Mouse (Mus musculus): ENCODE data around the gene Me1.
"Not testable (repeated sequence)": the region's sequence is repeated elsewhere in the genome, so short reads cannot be mapped to it uniquely, and the experiment has no call there.

The Me1 gene

GRCm38 (mm10) chr9:86651254-86651653 lies 44.5 kb downstream of the Me1 start:
- no peak for DNase-seq

GRCm38 (mm10) chr9:86650822-86651221 lies 44.9 kb downstream of the Me1 start:
- DNase-seq, result no peak

GRCm38 (mm10) chr9:86647931-86648550 lies 47.7 kb downstream of the Me1 start:
- no peak for DNase-seq

DNA sequence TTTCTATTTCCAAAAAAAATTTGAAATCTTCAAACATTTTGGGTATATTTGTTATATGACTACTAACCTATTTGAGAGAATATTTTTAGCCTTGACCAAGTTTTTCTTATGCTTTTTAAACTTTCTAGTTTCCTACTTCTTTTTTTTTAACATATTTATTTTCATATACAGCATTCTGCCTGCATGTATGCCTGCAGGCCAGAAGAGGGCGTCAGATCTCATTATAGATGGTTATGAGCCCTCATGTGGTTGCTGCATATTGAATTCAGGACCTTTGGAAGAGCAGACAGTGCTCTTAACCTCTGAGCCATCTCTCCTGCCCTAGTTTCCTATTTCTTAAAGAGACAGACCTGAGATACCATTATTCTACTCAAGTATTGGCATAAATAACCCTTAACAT lies 48.9 kb downstream of the Me1 start:
- DNase-seq, result no peak

GRCm38 (mm10) chr9:86643497-86643896 lies 52.3 kb downstream of the Me1 start:
- no peak for DNase-seq

- no peak for DNase-seq
Measured at GRCm38 (mm10) chr9:86638771-86639170, 57.0 kb downstream of the Me1 start.

DNA sequence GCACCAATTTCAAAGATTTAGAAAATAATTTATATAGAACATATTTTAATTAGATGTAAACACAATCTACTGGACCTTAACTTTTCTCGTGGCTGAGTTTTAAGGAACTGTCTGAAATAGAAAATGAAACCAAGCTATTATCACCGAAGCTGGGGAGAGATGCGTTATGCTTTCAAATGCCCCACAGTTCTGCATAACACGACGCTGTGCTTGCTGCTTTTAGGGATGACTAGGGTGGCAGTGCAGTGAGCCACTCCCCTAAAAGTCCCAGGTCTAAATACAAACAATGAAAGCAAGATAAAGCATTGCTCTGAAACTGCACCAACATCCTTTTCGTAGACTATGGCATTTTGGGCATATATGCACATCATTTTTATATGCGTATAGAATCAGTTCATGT lies 64.6 kb downstream of the Me1 start:
- DNase-seq, result no peak

DNA sequence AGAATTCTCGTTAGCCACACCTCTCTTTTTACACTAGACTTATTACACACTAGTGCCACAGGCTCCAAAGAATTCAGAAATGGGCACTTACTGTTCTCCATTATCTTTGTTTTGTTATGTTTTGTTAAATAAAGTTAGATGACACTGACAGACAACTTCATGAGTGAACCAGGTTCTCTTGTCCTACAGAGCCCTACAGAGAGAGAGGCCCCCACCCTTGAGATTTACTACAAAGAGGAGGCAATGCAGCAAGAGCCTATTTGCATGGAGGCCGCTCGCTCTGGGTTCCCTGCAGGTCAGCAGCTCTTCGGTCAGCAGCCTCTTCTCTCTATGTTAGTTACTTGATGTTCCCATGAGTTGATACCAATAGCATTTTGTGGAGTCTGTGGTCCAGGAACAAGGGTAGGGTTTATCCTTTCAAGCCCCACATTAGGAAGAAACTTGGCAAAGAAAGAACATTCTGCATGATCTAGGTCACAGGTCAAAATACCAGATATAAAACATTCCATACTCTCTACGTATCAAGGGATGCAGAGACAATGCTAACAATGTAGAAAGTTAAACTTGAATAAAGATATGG lies 65.3 kb downstream of the Me1 start:
- DNase-seq, result no peak

GRCm38 (mm10) chr9:86629379-86629778 lies 66.4 kb downstream of the Me1 start:
- no peak for DNase-seq

DNA sequence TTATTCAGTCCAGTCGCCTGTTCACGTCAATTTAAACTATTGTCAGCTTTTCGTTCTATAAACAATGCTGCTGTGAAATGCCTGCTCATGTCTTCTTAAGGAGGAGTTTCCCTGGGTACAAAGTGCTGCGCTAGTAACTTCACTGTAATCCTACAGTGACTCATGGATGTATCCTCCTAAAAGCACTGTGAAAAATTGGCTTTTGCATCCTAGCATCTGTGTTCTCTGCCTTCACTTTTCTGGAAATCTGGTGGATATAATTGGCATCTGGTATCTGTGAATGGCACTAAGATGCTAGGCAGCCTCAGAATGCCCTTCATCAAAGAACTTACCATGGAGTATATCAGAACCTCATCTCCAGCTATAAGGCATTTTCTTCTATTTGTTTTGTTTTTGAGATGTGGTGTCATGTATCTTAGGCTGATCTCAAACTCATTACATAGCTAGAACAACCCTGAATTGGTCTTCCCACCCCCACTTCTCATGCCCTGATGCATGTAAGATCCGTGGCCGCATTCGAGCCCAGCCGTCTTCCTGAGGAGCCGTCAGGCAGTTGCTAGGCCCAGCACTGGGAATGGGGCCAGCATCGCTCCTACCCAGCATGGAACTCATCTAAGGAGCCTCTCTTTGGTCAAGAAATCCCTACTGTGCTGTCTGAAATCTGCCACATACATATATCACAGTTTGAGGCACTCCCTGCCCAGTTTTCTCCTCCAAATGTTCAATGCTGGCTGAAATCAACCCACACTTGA lies 67.8 kb downstream of the Me1 start:
- no peak for DNase-seq

- no peak for DNase-seq
Measured at GRCm38 (mm10) chr9:86626906-86627305, 68.8 kb downstream of the Me1 start.

GRCm38 (mm10) chr9:86624781-86625180 lies 71.0 kb downstream of the Me1 start:
- no peak for DNase-seq

DNA sequence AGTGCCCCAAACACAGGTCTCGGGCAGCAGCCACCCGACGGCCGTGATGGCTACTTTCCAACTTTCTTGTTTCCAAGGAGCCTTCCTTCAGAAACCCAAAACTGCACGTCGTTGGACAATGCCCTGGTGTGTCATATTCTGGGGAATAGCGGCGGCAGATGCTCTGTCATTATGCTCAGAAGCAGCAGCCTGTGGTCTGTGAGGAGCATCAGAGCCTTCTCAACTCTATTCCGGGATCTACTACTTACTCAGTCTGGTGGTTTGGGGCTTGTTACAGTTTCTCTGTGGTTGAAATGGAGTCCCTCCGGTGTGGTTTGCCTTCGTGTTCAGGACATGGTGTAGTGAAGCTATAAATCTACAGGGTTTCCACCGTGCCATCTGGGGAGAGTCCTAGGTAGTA lies 71.7 kb downstream of the Me1 start:
- no peak for DNase-seq

- DNase-seq, result no peak
Measured at GRCm38 (mm10) chr9:86622062-86622461, 73.7 kb downstream of the Me1 start.

- DNase-seq, result no peak
Measured at GRCm38 (mm10) chr9:86619341-86620139, 76.2 kb downstream of the Me1 start.

DNA sequence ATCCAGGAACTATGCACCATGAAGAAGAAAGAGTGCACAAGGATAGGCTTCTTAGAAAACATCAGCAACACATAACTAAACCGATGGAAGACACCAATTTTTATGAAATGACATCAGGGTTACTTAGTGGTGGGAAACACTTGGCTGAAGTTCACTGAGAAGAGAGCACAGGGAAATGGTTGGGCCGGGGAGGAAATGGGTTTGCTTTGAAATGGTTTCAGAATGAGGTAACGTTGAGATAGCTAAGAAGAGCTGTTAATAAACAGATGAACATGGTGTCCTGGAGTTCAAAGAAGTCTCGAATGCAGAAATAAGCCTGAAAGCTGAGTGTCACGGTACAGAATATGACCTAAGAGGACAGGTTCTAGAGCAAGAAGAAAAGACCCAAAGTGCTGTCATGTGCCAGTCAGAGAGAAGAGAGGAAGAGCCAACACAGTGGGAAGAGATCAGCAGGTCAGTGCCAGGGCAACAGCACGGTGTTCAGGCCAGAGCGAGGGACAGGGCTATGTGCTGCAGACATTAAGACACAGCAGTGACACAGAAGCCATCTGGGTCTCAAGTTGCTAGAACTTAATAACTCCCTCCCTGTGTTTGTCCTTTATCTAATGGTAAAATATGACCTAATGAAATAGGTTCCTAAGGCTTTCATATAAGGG lies 77.8 kb downstream of the Me1 start:
- DNase-seq, result no peak

DNA sequence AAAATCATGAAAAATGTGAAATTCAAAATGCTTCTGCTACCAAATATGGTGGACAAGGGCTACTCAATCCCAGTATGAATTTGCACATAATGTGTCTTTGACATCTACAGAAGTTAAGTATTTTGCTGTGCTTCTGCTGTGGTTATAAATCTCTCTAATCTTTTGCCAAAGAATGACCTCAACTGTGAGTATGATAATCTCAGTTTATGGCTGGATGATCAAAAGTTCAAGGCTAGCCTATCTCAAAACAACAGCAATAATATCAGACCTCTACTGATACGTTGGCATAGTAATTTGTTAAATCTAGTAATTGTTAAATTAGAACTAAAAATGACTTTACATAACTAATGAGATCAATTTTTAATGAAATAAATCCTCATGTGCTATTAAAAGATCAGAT lies 80.0 kb downstream of the Me1 start:
- DNase-seq, result no peak

- no peak for DNase-seq
Measured at GRCm38 (mm10) chr9:86612091-86612490, 83.7 kb downstream of the Me1 start.

DNA sequence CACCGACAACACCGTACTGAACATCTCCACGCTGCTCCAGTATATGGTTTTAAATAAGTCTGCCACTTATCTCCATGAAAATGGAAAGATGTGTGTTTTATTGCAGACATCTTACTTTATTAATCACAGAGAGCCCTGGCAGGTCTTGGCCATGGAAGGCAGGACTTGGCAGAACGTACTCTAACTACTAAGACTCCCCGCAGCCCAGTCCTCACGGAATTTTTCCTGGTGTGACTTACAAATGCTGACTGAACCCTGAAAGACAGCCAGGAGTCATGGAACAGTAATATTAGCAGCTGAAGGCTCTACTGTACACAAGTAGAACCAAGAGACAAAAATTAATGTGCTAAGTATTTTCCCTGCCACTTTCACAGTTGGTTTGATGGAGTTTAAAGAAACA lies 90.0 kb downstream of the Me1 start:
- no peak for DNase-seq

DNA sequence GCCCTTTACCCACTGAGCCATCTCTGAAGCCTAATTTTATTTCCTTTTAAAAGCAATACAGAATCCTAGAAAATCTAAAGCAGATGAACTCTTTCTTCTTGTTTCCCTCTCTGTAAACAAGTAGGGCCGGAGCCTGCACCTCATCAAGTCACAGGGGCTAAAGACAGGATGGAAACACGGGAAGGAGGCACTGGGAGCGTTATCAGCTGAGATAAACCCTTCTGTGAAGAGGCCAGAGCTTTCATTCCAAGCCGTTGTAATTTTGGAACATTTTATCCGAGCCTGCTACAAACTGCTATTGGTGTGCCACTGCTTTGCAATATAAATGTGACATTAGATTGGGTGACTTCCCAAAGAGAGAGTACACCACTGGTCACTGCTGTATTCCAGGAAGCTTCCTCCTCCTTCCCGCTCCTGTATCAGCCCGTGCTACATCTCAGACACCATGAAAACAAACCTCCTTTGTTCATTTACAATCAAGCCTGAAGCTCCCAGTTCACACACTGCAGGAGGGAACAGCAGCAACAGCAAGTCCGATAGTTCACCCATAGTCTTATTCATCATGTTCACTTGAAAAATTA lies 95.9 kb downstream of the Me1 start:
- DNase-seq, result no peak

- not testable (repeated sequence) for DNase-seq
Measured at GRCm38 (mm10) chr9:86596983-86597382, 98.8 kb downstream of the Me1 start.

- DNase-seq, result not testable (repeated sequence)
Measured at GRCm38 (mm10) chr9:86594357-86594767, 101.4 kb downstream of the Me1 start.
